In genomic region chr15:4356397-4356796, GRCm38 (mm10) we compare ENCODE assay signal across 10 mouse cellular contexts. TPM values are rescaled to one million over a fixed set of nuclear protein-coding genes. Genes with fewer than 3 reads are reported as not detected.
A peak's percentile ranks its signal among the peaks of the same experiment; 100 is the strongest.
DNase-seq lines count a peak whose midpoint lies in the region; ATAC-seq and TF ChIP-seq lines count a peak whose summit lies in the region.
"Had no signal": no experiment of that assay in that cellular context is flagged by ENCODE, and none has a peak within 500 bp of the region (broad histone marks: within the 10 kb centered on the region; RNA-seq: fewer than 3 reads in every experiment).

No protein-coding gene starts in this region.

- no peak overlapping the region for H3K4me2 ChIP-seq in kidney, embryonic 16.5 days (replicated peaks; ENCODE audit: low read depth, low read length)
- H3K4me2 ChIP-seq in heart, embryonic 16.5 days (ENCODE audit: low read depth, low read length) = no peak overlapping the region
- H3K4me2 ChIP-seq: stomach, embryonic 15.5 days had no signal

- no peaks in the 10 kb centered on the region for H3K36me3 ChIP-seq in kidney, adult 2 months (ENCODE audit: control insufficient read depth, insufficient read depth, low read length)
- H3K36me3 ChIP-seq in kidney, embryonic 16.5 days (ENCODE audit: insufficient read depth, low read length) = no peaks in the 10 kb centered on the region
- H3K36me3 ChIP-seq in heart, embryonic 16.5 days (ENCODE audit: control insufficient read depth, insufficient read depth) = no peaks in the 10 kb centered on the region
- H3K36me3 ChIP-seq: stomach, embryonic 15.5 days had no signal

- no peak for TF ChIP-seq CTCF in kidney, adult 2 months (conservative IDR thresholded peaks at IDR 0.05; ENCODE audit: insufficient read depth, insufficient read length, low read depth, low read length)
- TF ChIP-seq CTCF in layer of hippocampus, adult 2 months (conservative IDR thresholded peaks at IDR 0.05) = no peak

- no peak for TF ChIP-seq POLR2A in kidney, adult 2 months (IDR thresholded peaks at IDR 0.05; ENCODE audit: low read depth, low read length)

- H3K27ac ChIP-seq in kidney, adult 2 months (ENCODE audit: insufficient read depth, low read depth, low read length) = no peak overlapping the region
- H3K27ac ChIP-seq in kidney, embryonic 16.5 days (ENCODE audit: low read length) = no peak overlapping the region
- no peak overlapping the region for H3K27ac ChIP-seq in heart, embryonic 16.5 days (ENCODE audit: low read length)
- H3K27ac ChIP-seq in layer of hippocampus, adult 2 months = no peak overlapping the region
- H3K27ac ChIP-seq: macrophage; stomach, embryonic 15.5 days had no signal

- ATAC-seq in kidney, embryonic 16.5 days (ENCODE audit: low FRiP score, low TSS enrichment) = no peak
- 0 out of 2 replicates have a peak, but pooled peaks have one; percentile 6 for ATAC-seq in heart, embryonic 16.5 days (replicated peaks; ENCODE audit: extremely low read depth, insufficient read depth, low FRiP score)

- no peak overlapping the region for H3K9ac ChIP-seq in kidney, embryonic 16.5 days (replicated peaks; ENCODE audit: low read length)
- H3K9ac ChIP-seq in heart, embryonic 16.5 days (ENCODE audit: low read length) = no peak overlapping the region
- H3K9ac ChIP-seq: stomach, embryonic 15.5 days had no signal

- no peak overlapping the region for H3K4me3 ChIP-seq in kidney, adult 2 months (ENCODE audit: insufficient read depth, low read depth, low read length)
- H3K4me3 ChIP-seq in kidney, embryonic 16.5 days (ENCODE audit: low read length) = no peak overlapping the region
- no peak overlapping the region for H3K4me3 ChIP-seq in heart, embryonic 16.5 days (ENCODE audit: low read length)
- no peak overlapping the region for H3K4me3 ChIP-seq in layer of hippocampus, adult 2 months
- H3K4me3 ChIP-seq: stomach, embryonic 15.5 days had no signal

- peak; percentile 65 for DNase-seq in kidney, adult 2 months
- DNase-seq in cerebellum, adult 11 months = peak; percentile 61
- peak; percentile 2 for DNase-seq in skeletal muscle tissue, adult 2 months (ENCODE audit: low read depth, low spot score)
- no peak for DNase-seq in layer of hippocampus, adult 2 months (ENCODE audit: low spot score in 2 of 2)
- DNase-seq in layer of hippocampus, adult 8-10 months (ENCODE audit: low spot score in 2 of 2) = no peak
- DNase-seq: liver had no signal

- no peaks in the 10 kb centered on the region for H3K4me1 ChIP-seq in kidney, adult 2 months (ENCODE audit: control insufficient read depth, insufficient read depth, low read length)
- no peaks in the 10 kb centered on the region for H3K4me1 ChIP-seq in kidney, embryonic 16.5 days (ENCODE audit: insufficient read depth, low read length)
- H3K4me1 ChIP-seq in heart, embryonic 16.5 days (ENCODE audit: control insufficient read depth, insufficient read depth, low read length) = no peaks in the 10 kb centered on the region
- H3K4me1 ChIP-seq: stomach, embryonic 15.5 days had no signal

- 0 out of 2 replicates have a peak, but pooled peaks cover 4% of the 10 kb centered on the region for H3K9me3 ChIP-seq in kidney, embryonic 16.5 days (ENCODE audit: low read length)
- H3K9me3 ChIP-seq in heart, embryonic 16.5 days (replicated peaks; ENCODE audit: control insufficient read depth, low read length) = peaks cover 3% of the 10 kb centered on the region; the same call in 1 of the 2 replicates
- H3K9me3 ChIP-seq: stomach, embryonic 15.5 days had no signal

- no peaks in the 10 kb centered on the region for H3K27me3 ChIP-seq in kidney, adult 2 months (replicated peaks; ENCODE audit: control insufficient read depth, insufficient read depth, low read length)
- H3K27me3 ChIP-seq in kidney, embryonic 16.5 days (ENCODE audit: insufficient read depth, low read length) = no peaks in the 10 kb centered on the region
- H3K27me3 ChIP-seq in heart, embryonic 16.5 days (ENCODE audit: control insufficient read depth, insufficient read depth, low read length) = no peaks in the 10 kb centered on the region
- H3K27me3 ChIP-seq: stomach, embryonic 15.5 days had no signal

- 62% methylated on average over 11 of the region's 11 CpGs for WGBS in kidney, adult 2 months
- WGBS in kidney, embryonic 16.5 days = 70% methylated on average over 11 of the region's 11 CpGs
- WGBS in heart, embryonic 16.5 days = 63% methylated on average over 11 of the region's 11 CpGs

RNA-seq across cellular contexts. Expression of gene Plcxd3, which starts 18.9 kb away (rescaled TPM):
- polyA plus RNA-seq in kidney, adult 2 months (2012; rRNA removed) = 0.15 and 0.19 TPM in 2 replicates
- 2.1 and 3.2 TPM in 2 replicates for polyA plus RNA-seq in kidney, embryonic 16.5 days (2015; fragmentation: Nextera tagmentation; extraction: Ambion mirVana)
- polyA plus RNA-seq in heart, embryonic 16.5 days (2015; fragmentation: Nextera tagmentation; extraction: Ambion mirVana) = 0.33 and 0.37 TPM in 2 replicates
- 10 to 100 TPM; 19.3 to 21.5 TPM for total RNA-seq in layer of hippocampus, adult 2 months (2021)
- total RNA-seq in layer of hippocampus, adult 8-10 months (2022) = 10 to 100 TPM; 22.9 to 28.6 (median 24.4) TPM
- polyA plus RNA-seq: macrophage had no signal

Comparison
In these comparisons a context has a peak if more than half of its experiments do, and no peak if none do; other contexts are left out.
1. DNase-seq: peak in kidney, adult 2 months (single experiment), cerebellum, adult 11 months (single experiment) and skeletal muscle tissue, adult 2 months (single experiment); none in layer of hippocampus, adult 2 months (0 of 2) and layer of hippocampus, adult 8-10 months (0 of 2).